In the genomic region with DNA sequence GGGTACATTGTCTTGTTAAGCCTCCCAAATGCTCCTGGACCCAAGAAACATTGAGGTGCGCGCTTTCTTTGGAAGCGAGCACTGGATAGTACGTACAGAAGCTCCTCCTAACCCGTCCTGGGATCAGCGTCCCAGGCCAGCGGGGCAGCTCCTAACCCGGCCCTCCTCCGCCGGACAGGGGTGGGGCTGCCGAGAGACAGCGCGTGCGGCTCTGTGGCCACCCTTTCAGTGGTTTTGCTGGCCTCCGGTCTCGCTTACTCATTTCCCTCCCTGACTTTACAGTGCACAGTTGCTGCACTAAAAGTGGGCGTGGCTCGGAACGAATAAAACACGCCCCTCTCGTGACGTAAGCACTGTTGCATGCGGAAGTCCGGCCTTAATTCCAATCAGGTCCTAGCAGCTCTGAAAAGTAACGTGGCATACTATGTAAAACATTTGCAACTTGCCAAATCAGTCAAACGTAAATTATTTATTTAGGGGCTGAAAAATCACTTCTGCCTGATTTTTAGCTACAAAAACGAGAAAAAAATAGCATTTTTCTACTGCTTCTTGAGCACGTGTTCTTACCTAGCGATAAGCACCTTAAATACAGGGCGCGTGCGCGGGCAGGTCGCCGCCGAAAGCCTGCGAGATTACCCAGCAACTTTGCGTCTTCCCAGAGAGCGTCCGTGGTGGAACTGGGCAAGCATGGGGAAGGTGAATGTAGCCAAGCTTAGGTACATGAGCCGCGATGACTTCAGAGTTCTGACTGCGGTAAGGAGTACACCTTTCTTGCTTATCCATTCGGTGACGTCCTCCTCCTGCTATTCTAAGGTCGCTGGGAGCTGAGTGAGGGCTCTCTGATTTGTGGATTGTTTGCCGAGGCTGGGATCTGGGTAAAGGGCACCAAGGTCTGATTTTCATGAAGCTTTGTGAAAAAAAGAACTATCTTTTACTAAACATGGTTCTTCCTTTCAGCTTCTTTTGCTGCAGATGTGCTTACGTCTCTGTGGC, we compare ENCODE assay signal across 7 mouse cellular contexts. TPM values are rescaled to one million over a fixed set of nuclear protein-coding genes. Genes with fewer than 3 reads are reported as not detected.
A peak's percentile ranks its signal among the peaks of the same experiment; 100 is the strongest.
DNase-seq lines count a peak whose midpoint lies in the region; ATAC-seq lines count a peak whose summit lies in the region.

A gene (plus strand): TSS at position 392 of the 993 bp plus-strand sequence.

- under 1% methylated on average over 48 of the region's 48 CpGs for WGBS in intestine, embryonic 15.5 days
- WGBS in midbrain, embryonic 10.5 days, result under 1% methylated on average over 48 of the region's 48 CpGs

- H3K27ac ChIP-seq in intestine, embryonic 15.5 days, result peak within 1 kb of the TSS; percentile 93
- peak within 1 kb of the TSS; percentile 90 for H3K27ac ChIP-seq in midbrain, embryonic 10.5 days (replicated peaks)

- H3K4me1 ChIP-seq in intestine, embryonic 15.5 days (replicated peaks), result no peaks in the 10 kb centered on the region
- peaks cover 16% of the 10 kb centered on the region for H3K4me1 ChIP-seq in midbrain, embryonic 10.5 days

- H3K4me3 ChIP-seq in intestine, embryonic 15.5 days (replicated peaks), result peak within 1 kb of the TSS; percentile 72
- peak within 1 kb of the TSS; percentile 72 for H3K4me3 ChIP-seq in midbrain, embryonic 10.5 days

- no peaks in the 10 kb centered on the region for H3K36me3 ChIP-seq in intestine, embryonic 15.5 days
- peaks cover 20% of the 10 kb centered on the region for H3K36me3 ChIP-seq in midbrain, embryonic 10.5 days

- DNase-seq in adrenal gland, adult 2 months, result peak; percentile 97
- peak; percentile 96 for DNase-seq in embryo, embryonic 11.5 days (ENCODE audit: low read depth, low spot score)
- DNase-seq in gastrocnemius, postnatal 36 days, result peak; percentile 92 to 93
- DNase-seq in left cerebral cortex, postnatal 25 days (ENCODE audit: low spot score in 2 of 2), result peak; percentile 93 to 96
- DNase-seq in midbrain, embryonic 10.5 days (ENCODE audit: low spot score), result peak; percentile 93
- peak; percentile 88 for DNase-seq in right cerebral cortex, postnatal 4 days

- intact Hi-C loops in gastrocnemius, postnatal 36 days (cut with DNase I), result loop anchor here (5.0 to 10.0 kb wide), 2 partner anchors 77 to 139 kb away; no protein-coding TSS in a partner anchor
- intact Hi-C loops in left cerebral cortex, postnatal 25 days (cut with DNase I), result loop anchor here (10.0 kb wide), 1 partner anchor 451 kb away; a partner anchor contains a TSS

- peak within 1 kb of the TSS; percentile 72 for H3K4me2 ChIP-seq in intestine, embryonic 15.5 days (replicated peaks)

- H3K9me3 ChIP-seq in intestine, embryonic 15.5 days, result no peaks in the 10 kb centered on the region
- no peaks in the 10 kb centered on the region for H3K9me3 ChIP-seq in midbrain, embryonic 10.5 days (replicated peaks)

- no peaks in the 10 kb centered on the region for H3K27me3 ChIP-seq in intestine, embryonic 15.5 days (replicated peaks)
- H3K27me3 ChIP-seq in midbrain, embryonic 10.5 days (ENCODE audit: low read depth, poor library complexity, severe bottlenecking), result no peaks in the 10 kb centered on the region

- peak within 1 kb of the TSS; percentile 76 for H3K9ac ChIP-seq in intestine, embryonic 15.5 days

- ATAC-seq in intestine, embryonic 15.5 days, result peak; percentile 98

RNA-seq across cellular contexts. Expression of the gene that starts here (rescaled TPM):
- 10 to 100 TPM; 37.0 to 37.4 TPM for total RNA-seq in adrenal gland, adult 2 months (2021)
- 2.7 and 3.9 TPM in 2 replicates for polyA plus RNA-seq in adrenal gland, adult 2 months (2012; rRNA removed)
- total RNA-seq in gastrocnemius, postnatal 36 days (2021), result 10 to 100 TPM; 12.5 to 13.0 TPM
- polyA plus RNA-seq in intestine, embryonic 15.5 days (2015; fragmentation: Nextera tagmentation; extraction: Ambion mirVana), result 26.1 and 30.0 TPM in 2 replicates
- 10 to 100 TPM; 16.5 to 16.7 TPM for total RNA-seq in left cerebral cortex, postnatal 25 days (2021)
- 28.5 and 28.7 TPM in 2 replicates for polyA plus RNA-seq in midbrain, embryonic 10.5 days (2016; fragmentation: Nextera tagmentation; extraction: Ambion mirVana)

Comparison
In these comparisons a context has a peak if more than half of its experiments do, and no peak if none do; other contexts are left out.
1. Peak in every context shown above with its lines: DNase-seq, ATAC-seq, H3K4me3 ChIP-seq and H3K27ac ChIP-seq.